Mouse (Mus musculus) E14TG2a.4 (cell line): ENCODE data around the gene Mia3.

Experiments
- CTCF ChIP-seq: conservative IDR thresholded peaks from 2 replicates; pipeline ENCODE4 v1.5.1; 2014; ENCODE audit warnings: low read length
- POU5F1 ChIP-seq: IDR thresholded peaks from 2 replicates; pipeline ENCODE4 v1.6.1; 2014; ENCODE audit warnings: low read length, borderline replicate concordance

DNA sequence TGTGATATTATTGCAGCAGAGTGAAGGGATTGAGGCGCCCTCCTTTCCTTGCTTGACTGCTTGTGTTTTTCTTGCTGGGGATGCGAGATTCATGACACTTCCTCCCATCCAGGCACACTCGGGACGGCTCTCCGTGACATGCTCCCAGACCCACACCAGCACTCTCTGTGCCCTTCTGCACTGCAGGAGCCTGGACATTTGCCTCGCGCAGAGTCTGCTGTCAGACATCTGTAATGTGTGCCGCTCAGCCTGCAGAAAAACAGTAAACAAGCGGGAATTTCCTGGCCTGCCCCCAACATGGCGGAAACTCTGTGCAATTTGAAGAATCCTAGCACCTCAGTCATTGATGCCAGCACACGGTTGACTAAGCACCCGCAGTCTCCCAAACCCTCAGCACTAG, 48.5 kb upstream of the Mia3 start, which contains the start of gene Hhipl2:
- TF ChIP-seq CTCF (no peak), POU5F1 (no peak)
